Mouse (Mus musculus) stomach, postnatal 0 days (tissue): ENCODE data around the gene Hsd3b7.
A peak's percentile ranks its signal among the peaks of the same experiment; 100 is the strongest.

Experiments
- CTCF ChIP-seq: IDR thresholded peaks from 2 replicates; pipeline ENCODE4 v1.5.1; 2016; ENCODE audit warnings: antibody characterized with exemption, low read depth, mild to moderate bottlenecking, moderate library complexity
- EP300 ChIP-seq: optimal IDR thresholded peaks from 2 replicates; pipeline ENCODE3; 2016; ENCODE audit warnings: antibody characterized with exemption

GRCm38 (mm10) chr7:127801010-127801621 is 712 bp downstream of the Hsd3b7 start:
- TF ChIP-seq CTCF (peak; percentile 18; the same call in 1 of the 2 replicates), EP300 (no peak)
